Mouse (Mus musculus): Measurements from ENCODE around the gene Arl8a. TPM values are rescaled to one million over a fixed set of nuclear protein-coding genes. Genes with fewer than 3 reads are reported as not detected.
"Not testable (repeated sequence)": the region's sequence is repeated elsewhere in the genome, so short reads cannot be mapped to it uniquely, and the experiment has no call there.

The Arl8a gene
- polyA plus RNA-seq (2015; fragmentation: Nextera tagmentation; extraction: Ambion mirVana), result 59.2 and 59.8 TPM in 2 replicates

DNA sequence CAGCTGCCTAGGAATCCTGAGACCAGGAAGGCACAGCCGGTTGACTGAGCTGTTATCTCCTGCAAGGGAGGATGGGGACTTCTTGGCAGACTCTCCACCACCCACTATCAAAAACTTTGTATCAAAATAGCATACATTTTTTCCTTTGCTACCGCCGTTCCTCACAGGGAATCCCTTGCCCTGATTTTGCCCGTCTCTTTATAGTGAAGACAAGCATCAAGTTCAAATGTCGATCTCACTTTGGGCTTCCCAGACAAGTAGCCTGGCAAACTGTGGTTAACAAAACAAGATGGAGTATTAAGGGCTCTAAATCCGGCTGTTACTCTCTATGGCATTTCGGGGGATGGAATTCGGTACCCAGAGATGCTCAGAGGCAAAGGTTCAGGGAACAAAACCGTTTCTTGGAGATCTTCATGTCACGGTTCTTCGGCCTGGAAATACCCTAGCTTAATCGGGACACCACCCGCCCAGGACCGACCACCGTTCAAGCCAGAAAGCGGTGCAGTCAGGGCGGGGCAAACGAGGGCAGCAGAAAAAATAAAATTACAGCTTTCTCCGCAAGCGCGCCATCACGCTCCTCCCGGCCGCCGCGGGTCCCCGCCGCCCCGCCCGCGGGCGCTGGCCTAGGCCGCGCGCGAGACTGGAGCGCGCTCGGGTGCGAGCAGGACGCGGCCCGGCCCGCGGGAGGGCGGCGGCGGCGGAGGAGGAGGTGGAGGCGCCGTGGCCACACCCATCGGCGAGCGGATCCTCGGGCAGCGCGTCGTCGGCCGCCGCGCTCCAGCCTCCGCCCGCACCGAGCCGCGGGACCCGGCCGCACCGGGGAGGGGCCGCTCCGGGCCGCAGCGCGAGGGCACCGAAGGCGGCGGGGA is at the start of gene Arl8a:
Arl8a (plus strand) TSS at position 748 of the 869 bp plus-strand sequence.
- H3K4me3 ChIP-seq, result peak within 1 kb of the TSS; percentile 98
- H3K9ac ChIP-seq, result peak within 1 kb of the TSS; percentile 97
- WGBS, result under 1% methylated on average over 53 of the region's 78 CpGs
- 0 out of 2 replicates have a peak, but pooled peaks cover 7% of the 10 kb centered on the region for H3K36me3 ChIP-seq
- H3K4me2 ChIP-seq, result peak within 1 kb of the TSS; percentile 82
- peak; percentile 87 for ATAC-seq (ENCODE audit: insufficient number of reproducible peaks, low FRiP score, low TSS enrichment, low read depth)
- H3K27me3 ChIP-seq, result no peaks in the 10 kb centered on the region
- peak within 1 kb of the TSS; percentile 90 for H3K27ac ChIP-seq
- peaks cover 22% of the 10 kb centered on the region for H3K4me1 ChIP-seq
- H3K9me3 ChIP-seq, result no peaks in the 10 kb centered on the region

DNA sequence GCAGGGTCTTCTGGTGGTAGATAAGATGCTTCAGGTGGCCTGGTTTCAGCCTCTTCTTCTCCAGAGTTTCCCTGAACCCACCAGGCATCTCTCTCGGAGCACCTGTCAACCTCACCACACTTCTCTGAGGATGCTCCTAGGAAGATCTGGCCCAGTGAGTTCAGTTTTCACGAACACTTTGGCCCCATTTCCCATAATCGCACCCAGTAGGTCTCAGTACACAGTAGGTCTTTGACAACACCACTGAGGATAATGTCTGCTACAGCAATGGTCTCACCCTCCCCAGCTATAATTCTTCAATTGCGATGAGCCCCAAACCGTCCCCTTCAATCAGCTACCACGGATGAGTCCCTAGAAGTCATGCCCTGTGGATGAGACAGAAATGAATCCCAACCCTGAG is 49.2 kb upstream of the Arl8a start:
- Histone ChIP-seq H3K9me3 (no peaks in the 10 kb centered on the region), H3K36me3 (no peaks in the 10 kb centered on the region), H3K4me2 (no peak overlapping the region), H3K4me3 (no peak overlapping the region), H3K4me1 (peaks cover 44% of the 10 kb centered on the region), H3K27ac (no peak overlapping the region), H3K9ac (no peak overlapping the region), H3K27me3 (peaks cover 24% of the 10 kb centered on the region; the same call in 1 of the 2 replicates)
- 89% methylated on average over 6 of the region's 6 CpGs for WGBS
- ATAC-seq (ENCODE audit: insufficient number of reproducible peaks, low FRiP score, low TSS enrichment, low read depth), result no peak

DNA sequence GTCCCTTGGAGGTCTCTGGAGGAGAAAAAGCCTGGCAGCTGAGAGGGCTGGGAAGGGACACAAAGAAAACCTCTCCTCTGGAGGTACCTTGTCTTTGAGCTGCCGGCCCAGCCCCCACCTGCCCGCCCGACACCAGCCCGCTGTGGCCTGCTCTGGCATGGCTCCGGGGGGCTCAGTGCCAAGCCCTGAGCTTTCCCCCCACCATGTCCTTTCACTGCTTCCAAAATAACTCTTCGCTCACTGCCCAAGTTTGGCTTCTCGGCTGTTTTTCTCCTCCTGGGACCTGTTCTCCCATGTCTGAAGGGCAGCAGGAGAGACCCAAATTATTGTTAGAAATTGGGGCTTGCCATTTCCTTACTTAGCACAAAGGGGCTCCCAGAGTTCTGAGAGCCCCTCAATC is 48.2 kb upstream of the Arl8a start:
- Histone ChIP-seq H3K9me3 (no peaks in the 10 kb centered on the region), H3K27ac (peak overlapping the region; percentile 17; the same call in 1 of the 2 replicates), H3K27me3 (peaks cover 32% of the 10 kb centered on the region), H3K4me2 (no peak overlapping the region), H3K4me3 (no peak overlapping the region), H3K36me3 (no peaks in the 10 kb centered on the region), H3K9ac (no peak overlapping the region), H3K4me1 (peaks cover 44% of the 10 kb centered on the region)
- ATAC-seq (ENCODE audit: insufficient number of reproducible peaks, low FRiP score, low TSS enrichment, low read depth), result no peak
- 57% methylated on average over 7 of the region's 7 CpGs for WGBS

DNA sequence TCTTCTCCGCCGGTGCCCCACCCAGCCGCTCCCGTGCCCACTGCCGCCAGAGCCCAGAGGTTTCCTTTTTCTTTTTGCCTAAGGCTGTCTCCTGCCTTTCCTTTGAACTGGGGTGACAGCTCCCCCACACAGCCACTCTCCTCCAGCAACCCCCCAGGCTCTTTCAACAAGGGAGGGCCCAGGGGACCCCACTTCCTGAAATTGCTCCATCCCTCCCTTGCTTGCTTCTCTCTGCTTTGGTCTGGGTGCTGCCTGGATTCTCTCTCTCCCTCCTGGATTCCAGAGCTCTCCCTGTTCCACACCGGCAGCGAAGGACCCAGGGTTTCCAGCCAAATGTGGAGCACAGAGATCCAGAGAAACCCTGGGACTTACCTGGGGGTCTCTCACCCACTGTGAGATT is 46.2 kb upstream of the Arl8a start:
- Histone ChIP-seq H3K9me3 (no peaks in the 10 kb centered on the region), H3K36me3 (no peaks in the 10 kb centered on the region), H3K4me1 (peaks cover 60% of the 10 kb centered on the region), H3K27ac (no peak overlapping the region), H3K9ac (no peak overlapping the region), H3K27me3 (peaks cover 51% of the 10 kb centered on the region), H3K4me3 (no peak overlapping the region), H3K4me2 (no peak overlapping the region)
- WGBS, result 47% methylated on average over 7 of the region's 7 CpGs
- no peak for ATAC-seq (ENCODE audit: insufficient number of reproducible peaks, low FRiP score, low TSS enrichment, low read depth)

DNA sequence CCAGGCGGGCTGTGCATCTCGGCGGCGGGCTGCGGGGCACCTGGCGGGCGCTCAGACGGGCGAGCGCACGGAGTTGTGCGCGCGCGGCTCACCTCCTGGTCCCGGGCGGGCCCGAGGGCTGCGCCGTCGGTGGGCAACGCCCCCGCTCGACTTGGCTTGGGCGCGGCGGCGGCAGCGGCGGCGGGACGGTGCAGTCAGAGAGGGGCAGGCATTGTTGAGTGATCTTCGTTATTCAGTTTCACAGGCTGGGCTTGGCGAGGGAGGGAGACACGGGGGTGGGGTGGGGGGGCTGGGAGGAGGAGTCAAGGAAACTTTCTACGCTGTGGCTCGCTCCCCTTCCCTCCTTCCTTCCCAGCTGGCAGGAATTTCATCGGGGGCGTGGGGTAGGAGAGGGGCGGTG is 41.5 kb upstream of the Arl8a start, which contains the start of gene Lgr6:
Lgr6 (minus strand) TSS at position 153 of the 400 bp plus-strand sequence.
- Histone ChIP-seq H3K36me3 (no peaks in the 10 kb centered on the region), H3K9me3 (no peaks in the 10 kb centered on the region), H3K9ac (peak within 1 kb of the TSS; percentile 40; the same call in 1 of the 2 replicates), H3K27ac (no peak within 1 kb of the TSS), H3K27me3 (peaks cover 66% of the 10 kb centered on the region), H3K4me2 (peak within 1 kb of the TSS; percentile 88), H3K4me3 (peak within 1 kb of the TSS; percentile 51), H3K4me1 (peaks cover 35% of the 10 kb centered on the region)
- WGBS, result under 1% methylated on average over 39 of the region's 40 CpGs
- ATAC-seq (ENCODE audit: insufficient number of reproducible peaks, low FRiP score, low TSS enrichment, low read depth), result 0 out of 2 replicates have a peak, but pooled peaks have one; percentile 21

DNA sequence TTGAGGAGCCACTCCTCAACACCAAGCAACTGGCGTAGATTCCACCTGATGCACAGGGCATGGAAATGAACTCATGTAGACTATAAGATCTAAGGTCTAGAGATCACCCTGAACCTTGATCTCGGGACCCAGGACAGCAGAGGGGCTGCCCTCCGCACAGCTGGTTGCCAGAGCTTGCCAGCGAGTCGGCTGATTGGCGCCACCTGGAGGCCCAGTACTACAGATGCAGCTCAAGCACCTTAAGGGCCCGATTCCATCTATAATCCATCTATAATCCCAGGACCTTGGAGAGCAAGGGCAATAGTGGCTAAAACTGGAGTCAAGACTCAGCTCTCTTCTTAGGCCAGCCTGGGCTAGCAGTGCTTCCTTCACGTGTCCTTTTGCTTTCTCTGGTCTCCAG is 40.7 kb upstream of the Arl8a start:
- Histone ChIP-seq H3K27ac (no peak overlapping the region), H3K4me2 (peak overlapping the region; percentile 88), H3K4me1 (peaks cover 27% of the 10 kb centered on the region), H3K27me3 (peaks cover 59% of the 10 kb centered on the region), H3K36me3 (no peaks in the 10 kb centered on the region), H3K9me3 (no peaks in the 10 kb centered on the region), H3K9ac (no peak overlapping the region), H3K4me3 (peak overlapping the region; percentile 51)
- under 1% methylated on average over 8 of the region's 8 CpGs for WGBS
- no peak for ATAC-seq (ENCODE audit: insufficient number of reproducible peaks, low FRiP score, low TSS enrichment, low read depth)

DNA sequence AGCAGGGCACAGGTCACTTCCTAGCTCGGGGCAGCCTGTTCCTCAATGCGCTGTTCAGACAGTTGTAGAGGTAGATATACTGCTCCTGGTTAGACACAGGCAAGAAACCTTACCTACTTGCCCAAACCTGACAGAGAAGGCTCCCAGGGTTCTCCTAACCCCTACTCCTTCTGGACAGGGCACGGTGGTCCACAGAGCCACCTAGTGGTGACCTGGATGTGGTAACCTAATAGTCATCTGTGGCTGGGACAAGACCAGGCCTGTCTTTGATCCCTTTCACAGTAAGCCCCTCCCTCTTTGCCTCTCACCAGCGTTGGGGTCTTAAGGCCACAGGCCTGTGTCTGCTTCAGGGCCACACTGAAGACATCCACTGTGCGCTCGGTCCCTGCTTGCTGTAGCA is 38.0 kb upstream of the Arl8a start:
- H3K9me3 ChIP-seq, result no peaks in the 10 kb centered on the region
- 37% methylated on average over 6 of the region's 6 CpGs for WGBS
- peaks cover 38% of the 10 kb centered on the region for H3K27me3 ChIP-seq
- no peak for ATAC-seq (ENCODE audit: insufficient number of reproducible peaks, low FRiP score, low TSS enrichment, low read depth)
- no peak overlapping the region for H3K4me3 ChIP-seq
- H3K36me3 ChIP-seq, result no peaks in the 10 kb centered on the region
- H3K27ac ChIP-seq, result no peak overlapping the region
- H3K9ac ChIP-seq, result no peak overlapping the region
- peaks cover 28% of the 10 kb centered on the region for H3K4me1 ChIP-seq
- no peak overlapping the region for H3K4me2 ChIP-seq

DNA sequence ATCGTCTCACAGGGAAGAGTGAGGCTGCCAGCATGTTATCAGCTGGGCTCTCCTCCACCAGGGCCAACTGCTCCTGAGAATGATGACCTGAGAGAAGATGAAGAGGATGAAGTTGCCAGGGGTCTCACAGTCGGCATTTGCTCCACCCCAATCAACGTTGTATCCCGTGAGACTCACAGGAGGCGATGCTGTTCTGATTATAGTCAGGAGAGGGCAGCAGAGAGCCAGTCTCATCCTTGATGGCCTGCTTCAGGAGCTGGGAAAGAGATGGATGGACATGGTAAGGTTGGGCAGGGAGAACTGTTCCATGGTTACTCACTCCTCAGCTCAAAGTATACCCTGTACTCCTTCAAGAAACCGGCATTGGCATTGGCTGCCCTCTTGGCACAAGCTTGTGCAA is 36.5 kb upstream of the Arl8a start:
- H3K4me3 ChIP-seq, result no peak overlapping the region
- no peak overlapping the region for H3K27ac ChIP-seq
- H3K4me2 ChIP-seq, result no peak overlapping the region
- H3K27me3 ChIP-seq, result peaks cover 23% of the 10 kb centered on the region
- no peaks in the 10 kb centered on the region for H3K9me3 ChIP-seq
- H3K9ac ChIP-seq, result no peak overlapping the region
- peaks cover 15% of the 10 kb centered on the region for H3K4me1 ChIP-seq
- H3K36me3 ChIP-seq, result no peaks in the 10 kb centered on the region
- no peak for ATAC-seq (ENCODE audit: insufficient number of reproducible peaks, low FRiP score, low TSS enrichment, low read depth)
- WGBS, result 20% methylated on average over 6 of the region's 6 CpGs

DNA sequence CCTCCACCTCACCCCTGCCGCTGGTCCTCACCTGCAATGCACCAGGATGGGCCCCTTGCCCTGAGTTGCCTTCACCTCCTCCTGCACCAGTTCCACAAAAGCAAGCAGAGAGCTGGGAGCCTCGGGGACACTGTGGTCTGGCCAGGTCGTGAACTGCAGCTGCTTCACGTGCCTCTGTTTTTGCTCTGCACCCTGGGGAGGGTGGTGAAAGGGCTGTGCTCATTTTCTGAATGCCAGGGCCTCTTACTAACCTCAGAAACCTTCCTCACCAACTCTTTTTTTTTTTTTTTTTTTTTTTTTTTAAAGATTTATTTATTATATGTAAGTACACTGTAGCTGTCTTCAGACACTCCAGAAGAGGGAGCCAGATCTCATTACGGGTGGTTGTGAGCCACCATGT is 35.4 kb upstream of the Arl8a start:
- not testable (repeated sequence) for H3K27ac ChIP-seq

DNA sequence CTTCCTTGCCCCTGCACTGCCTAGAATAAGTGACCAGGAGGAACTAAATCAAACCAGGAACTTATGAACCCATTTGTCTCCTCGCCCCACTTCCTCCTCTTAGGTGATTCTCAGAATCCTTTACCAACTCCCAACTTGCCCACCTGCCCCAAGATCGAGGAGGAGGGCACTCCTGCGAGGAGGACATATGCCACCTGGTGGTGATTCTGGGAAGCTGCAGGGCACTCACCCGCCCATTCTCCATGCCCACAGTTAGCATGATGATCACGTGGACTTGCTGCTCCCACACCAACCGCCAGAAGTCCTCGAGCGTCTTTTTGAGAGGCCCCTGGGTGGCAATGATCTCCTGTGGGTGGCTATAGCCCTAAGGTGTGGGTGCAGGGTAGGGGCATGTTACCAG is 34.0 kb upstream of the Arl8a start:
- WGBS, result 8% methylated on average over 8 of the region's 8 CpGs
- no peaks in the 10 kb centered on the region for H3K36me3 ChIP-seq
- H3K27ac ChIP-seq, result no peak overlapping the region
- no peaks in the 10 kb centered on the region for H3K9me3 ChIP-seq
- no peak for ATAC-seq (ENCODE audit: insufficient number of reproducible peaks, low FRiP score, low TSS enrichment, low read depth)
- H3K27me3 ChIP-seq, result no peaks in the 10 kb centered on the region
- no peak overlapping the region for H3K9ac ChIP-seq
- H3K4me3 ChIP-seq, result no peak overlapping the region
- H3K4me1 ChIP-seq, result peaks cover 4% of the 10 kb centered on the region; the same call in 1 of the 2 replicates
- H3K4me2 ChIP-seq, result no peak overlapping the region

More for the DNA sequence above, 35.4 kb upstream of the Arl8a start:
- H3K4me1 ChIP-seq; H3K36me3 ChIP-seq; H3K4me2 ChIP-seq; H3K9ac ChIP-seq; H3K9me3 ChIP-seq; H3K4me3 ChIP-seq; ATAC-seq (ENCODE audit: insufficient number of reproducible peaks, low FRiP score, low TSS enrichment, low read depth): not testable (repeated sequence)
- WGBS, result 60% methylated on average over 5 of the region's 5 CpGs
- H3K27me3 ChIP-seq, result peaks cover 12% of the 10 kb centered on the region; the same call in 1 of the 2 replicates

DNA sequence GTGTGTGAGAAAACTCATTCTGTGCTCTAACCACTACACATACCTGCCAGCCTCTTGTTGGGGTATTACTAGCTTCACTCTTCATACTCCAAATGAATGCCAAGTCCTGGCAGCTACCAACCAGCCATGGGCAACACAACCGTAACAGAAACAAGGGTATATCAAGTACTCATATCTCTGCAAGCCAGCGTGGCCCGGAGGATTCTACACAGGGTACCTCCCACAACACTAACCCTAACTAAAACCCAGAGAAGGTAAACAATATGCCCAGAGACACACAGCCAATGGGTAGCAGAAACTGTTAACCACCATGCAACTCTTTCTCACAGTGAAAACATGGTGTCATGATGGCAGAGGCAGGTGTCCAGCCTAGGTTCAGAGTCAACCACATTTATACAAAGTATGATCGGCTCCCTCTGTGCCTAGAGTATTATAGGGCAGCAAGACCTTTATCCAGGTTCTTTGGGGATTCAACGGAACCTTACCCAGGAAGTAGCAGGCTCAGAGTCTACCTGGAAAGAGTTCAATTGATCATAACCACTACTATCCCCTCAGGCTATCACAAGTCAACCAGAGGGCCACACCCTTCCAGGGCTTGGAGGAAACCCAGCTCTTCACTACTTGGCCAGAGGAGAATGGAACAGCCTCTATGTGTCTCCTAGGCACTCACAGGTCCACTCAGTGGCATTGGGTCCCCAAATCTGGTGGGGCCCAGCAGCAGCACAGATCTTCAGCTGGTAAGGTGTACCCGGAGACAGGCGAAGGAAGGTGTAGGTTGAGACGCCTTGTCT is 21.9 kb upstream of the Arl8a start:
- Histone ChIP-seq H3K4me2 (no peak overlapping the region), H3K4me1 (peaks cover 49% of the 10 kb centered on the region), H3K4me3 (no peak overlapping the region), H3K27me3 (peaks cover 8% of the 10 kb centered on the region; the same call in 1 of the 2 replicates), H3K27ac (no peak overlapping the region), H3K9ac (no peak overlapping the region), H3K9me3 (no peaks in the 10 kb centered on the region), H3K36me3 (peaks cover 3% of the 10 kb centered on the region; the same call in 1 of the 2 replicates)
- no peak for ATAC-seq (ENCODE audit: insufficient number of reproducible peaks, low FRiP score, low TSS enrichment, low read depth)
- 94% methylated on average over 8 of the region's 8 CpGs for WGBS
